Mouse (Mus musculus) heart, embryonic 12.5 days (tissue): Measurements from ENCODE around the gene Gnai3. TPM values are rescaled to one million over a fixed set of nuclear protein-coding genes. Genes with fewer than 3 reads are reported as not detected.

Source experiments
- ATAC-seq: fragments of 200-750 bp; cut with Nextera tagmentation; 2 replicates; pipeline ENCODE4 v1.8.0; 2017; ENCODE audit warnings: moderate TSS enrichment, moderate library complexity; ENCODE audit not compliant: insufficient number of reproducible peaks, low FRiP score
- H3K27ac ChIP-seq: fragments of 300-500 bp; sonication (generic); 2 replicates; pipeline ENCODE4 v1.5.1; 2016; ENCODE audit warnings: mild to moderate bottlenecking, moderate library complexity; ENCODE audit not compliant: poor library complexity, severe bottlenecking
- H3K27me3 ChIP-seq: fragments of 300-500 bp; sonication (generic); replicated peaks from 2 replicates; pipeline ENCODE4 v1.6.1; 2016; ENCODE audit warnings: mild to moderate bottlenecking, moderate library complexity
- H3K36me3 ChIP-seq: fragments of 300-500 bp; sonication (generic); 2 replicates; pipeline ENCODE4 v1.6.1; 2016; ENCODE audit warnings: mild to moderate bottlenecking, moderate library complexity
- H3K4me1 ChIP-seq: fragments of 300-500 bp; sonication (generic); replicated peaks from 2 replicates; pipeline ENCODE4 v1.6.1; 2016; ENCODE audit warnings: mild to moderate bottlenecking
- H3K4me2 ChIP-seq: fragments of 300-500 bp; sonication (generic); 2 replicates; pipeline ENCODE4 v1.6.1; 2016; ENCODE audit warnings: mild to moderate bottlenecking, moderate library complexity
- H3K4me3 ChIP-seq: fragments of 300-500 bp; sonication (generic); 2 replicates; pipeline ENCODE4 v1.5.1; 2016; ENCODE audit warnings: mild to moderate bottlenecking
- H3K9ac ChIP-seq: fragments of 300-500 bp; sonication (generic); 2 replicates; pipeline ENCODE4 v1.6.1; 2016; ENCODE audit warnings: mild to moderate bottlenecking, moderate library complexity
- H3K9me3 ChIP-seq: fragments of 300-500 bp; sonication (generic); replicated peaks from 2 replicates; pipeline ENCODE4 v1.6.1; 2016; ENCODE audit warnings: mild to moderate bottlenecking, moderate library complexity
- WGBS: fragments of 180-500 bp; shearing (Covaris S2); methylation state at CpG from one replicate; pipeline ENCODE4 v1.1.7; 2016; 5-methylcytosine and 5-hydroxymethylcytosine counted together
- polyA plus RNA-seq: library from polyadenylated mRNA; unstranded; fragments of >200 nt; fragmentation: Nextera tagmentation; extraction: Ambion mirVana; gene quantifications from 2 replicates; pipeline ENCODE4 v1.2.1, GENCODE M21; 2016

Gene Gnai3
- polyA plus RNA-seq, 1 experiment from 2014 or later: 97.0 TPM

DNA sequence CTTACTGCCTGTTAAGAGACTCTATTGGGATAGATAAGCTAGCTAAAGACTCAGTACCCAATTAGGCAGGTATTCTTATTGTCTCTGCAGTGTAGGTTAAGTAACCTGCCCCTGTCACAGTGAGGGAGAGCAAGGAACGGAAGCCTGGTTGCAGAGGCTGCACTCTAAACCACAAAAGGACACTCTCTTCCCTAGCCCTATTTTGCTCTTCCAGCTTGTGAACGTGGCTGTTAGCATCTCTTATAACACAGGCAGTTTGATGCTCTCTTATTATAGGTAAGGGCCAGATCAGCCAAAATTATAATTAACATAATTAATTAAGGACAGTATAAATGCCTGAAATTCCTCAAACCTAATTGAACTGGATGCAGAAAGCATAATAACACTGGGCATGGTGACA is 34.6 kb upstream of the Gnai3 start:
- Histone ChIP-seq H3K4me3 (no peak overlapping the region), H3K27me3 (peaks cover 15% of the 10 kb centered on the region), H3K36me3 (no peaks in the 10 kb centered on the region), H3K9ac (no peak overlapping the region), H3K4me2 (no peak overlapping the region), H3K9me3 (no peaks in the 10 kb centered on the region), H3K27ac (no peak overlapping the region), H3K4me1 (0 out of 2 replicates have a peak, but pooled peaks cover 2% of the 10 kb centered on the region)
- no peak for ATAC-seq
- WGBS: 51% methylated on average over 2 of the region's 2 CpGs

DNA sequence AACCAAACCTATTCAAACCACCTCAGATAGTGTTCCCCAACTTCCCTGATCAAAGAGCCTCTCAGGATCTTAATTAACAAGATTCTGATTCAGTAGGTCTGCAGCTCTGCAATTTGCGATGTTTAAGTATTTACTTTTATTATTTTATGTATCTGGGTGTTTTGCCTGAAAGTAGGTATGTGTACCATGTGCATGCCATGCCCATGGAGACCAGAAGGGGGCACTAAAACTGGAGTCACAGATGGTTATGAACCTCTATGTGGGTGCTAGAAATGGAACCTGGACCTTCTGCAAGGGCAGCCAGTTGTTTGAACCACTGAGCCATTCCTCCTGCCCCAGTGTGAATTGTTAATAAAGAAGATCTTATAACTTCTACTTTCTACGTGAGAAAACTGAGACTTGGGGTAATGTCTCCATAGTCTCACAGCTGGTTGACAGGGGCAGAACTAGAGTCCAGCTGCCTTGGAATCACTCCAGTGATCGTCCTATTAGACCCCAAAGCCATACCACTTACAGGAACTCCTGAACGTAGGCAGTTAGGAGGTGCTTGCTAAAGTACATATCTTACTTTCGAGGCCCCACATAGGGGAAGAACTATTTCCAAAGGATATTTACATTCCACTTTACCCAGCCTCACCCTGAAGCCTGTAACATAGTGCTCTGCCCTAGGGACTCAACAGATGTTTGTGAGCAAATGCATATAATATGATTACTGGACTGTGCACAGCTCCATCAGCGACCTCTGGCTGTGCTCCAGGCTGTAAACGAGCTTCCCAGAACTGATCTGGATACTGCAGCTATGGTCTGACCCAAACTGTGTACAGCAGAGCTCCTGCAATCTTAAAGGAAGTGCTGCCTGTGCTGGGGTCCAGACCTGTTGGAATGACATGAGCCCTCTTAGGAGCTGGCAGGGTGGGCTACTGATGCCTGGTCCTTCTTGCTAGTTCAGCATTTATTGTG is 33.1 kb upstream of the Gnai3 start:
- Histone ChIP-seq H3K4me1 (peaks cover 10% of the 10 kb centered on the region), H3K4me3 (no peak overlapping the region), H3K27me3 (peaks cover 20% of the 10 kb centered on the region; the same call in 1 of the 2 replicates), H3K36me3 (no peaks in the 10 kb centered on the region), H3K9me3 (no peaks in the 10 kb centered on the region), H3K27ac (no peak overlapping the region), H3K4me2 (no peak overlapping the region), H3K9ac (no peak overlapping the region)
- WGBS: 76% methylated on average over 7 of the region's 7 CpGs
- no peak for ATAC-seq

- Histone ChIP-seq H3K4me1 (peaks cover 10% of the 10 kb centered on the region), H3K4me2 (peak overlapping the region; percentile 38), H3K36me3 (no peaks in the 10 kb centered on the region), H3K27ac (no peak overlapping the region), H3K9me3 (no peaks in the 10 kb centered on the region), H3K4me3 (0 out of 2 replicates have a peak overlapping the region, but pooled peaks have one; percentile 3), H3K9ac (peak overlapping the region; percentile 56; the same call in 1 of the 2 replicates), H3K27me3 (peaks cover 18% of the 10 kb centered on the region; the same call in 1 of the 2 replicates)
- WGBS: 21% methylated on average over 14 of the region's 14 CpGs
- no peak for ATAC-seq
Measured at GRCm38 (mm10) chr3:108174672-108175531, 29.0 kb upstream of the Gnai3 start.

- 40% methylated on average over 3 of the region's 3 CpGs for WGBS
- Histone ChIP-seq H3K4me1 (peaks cover 5% of the 10 kb centered on the region), H3K27ac (no peak overlapping the region), H3K9me3 (no peaks in the 10 kb centered on the region), H3K9ac (no peak overlapping the region), H3K27me3 (peaks cover 21% of the 10 kb centered on the region; the same call in 1 of the 2 replicates), H3K4me3 (no peak overlapping the region), H3K4me2 (no peak overlapping the region), H3K36me3 (no peaks in the 10 kb centered on the region)
- no peak for ATAC-seq
Measured at GRCm38 (mm10) chr3:108169199-108169598, 23.3 kb upstream of the Gnai3 start.

GRCm38 (mm10) chr3:108167499-108167898 is 21.6 kb upstream of the Gnai3 start:
- Histone ChIP-seq H3K9ac (no peak overlapping the region), H3K27ac (no peak overlapping the region), H3K27me3 (peaks cover 19% of the 10 kb centered on the region; the same call in 1 of the 2 replicates), H3K4me3 (no peak overlapping the region), H3K36me3 (no peaks in the 10 kb centered on the region), H3K4me1 (peaks cover 5% of the 10 kb centered on the region), H3K9me3 (no peaks in the 10 kb centered on the region), H3K4me2 (no peak overlapping the region)
- 56% methylated on average over 14 of the region's 14 CpGs for WGBS
- no peak for ATAC-seq

- Histone ChIP-seq H3K4me2 (no peak overlapping the region), H3K9ac (0 out of 2 replicates have a peak overlapping the region, but pooled peaks have one; percentile 25), H3K4me3 (no peak overlapping the region), H3K27me3 (peaks cover 19% of the 10 kb centered on the region; the same call in 1 of the 2 replicates), H3K27ac (no peak overlapping the region), H3K36me3 (no peaks in the 10 kb centered on the region), H3K9me3 (no peaks in the 10 kb centered on the region), H3K4me1 (peaks cover 5% of the 10 kb centered on the region)
- WGBS: 28% methylated on average over 10 of the region's 11 CpGs
- no peak for ATAC-seq
Measured at GRCm38 (mm10) chr3:108166486-108167211, 20.7 kb upstream of the Gnai3 start.

DNA sequence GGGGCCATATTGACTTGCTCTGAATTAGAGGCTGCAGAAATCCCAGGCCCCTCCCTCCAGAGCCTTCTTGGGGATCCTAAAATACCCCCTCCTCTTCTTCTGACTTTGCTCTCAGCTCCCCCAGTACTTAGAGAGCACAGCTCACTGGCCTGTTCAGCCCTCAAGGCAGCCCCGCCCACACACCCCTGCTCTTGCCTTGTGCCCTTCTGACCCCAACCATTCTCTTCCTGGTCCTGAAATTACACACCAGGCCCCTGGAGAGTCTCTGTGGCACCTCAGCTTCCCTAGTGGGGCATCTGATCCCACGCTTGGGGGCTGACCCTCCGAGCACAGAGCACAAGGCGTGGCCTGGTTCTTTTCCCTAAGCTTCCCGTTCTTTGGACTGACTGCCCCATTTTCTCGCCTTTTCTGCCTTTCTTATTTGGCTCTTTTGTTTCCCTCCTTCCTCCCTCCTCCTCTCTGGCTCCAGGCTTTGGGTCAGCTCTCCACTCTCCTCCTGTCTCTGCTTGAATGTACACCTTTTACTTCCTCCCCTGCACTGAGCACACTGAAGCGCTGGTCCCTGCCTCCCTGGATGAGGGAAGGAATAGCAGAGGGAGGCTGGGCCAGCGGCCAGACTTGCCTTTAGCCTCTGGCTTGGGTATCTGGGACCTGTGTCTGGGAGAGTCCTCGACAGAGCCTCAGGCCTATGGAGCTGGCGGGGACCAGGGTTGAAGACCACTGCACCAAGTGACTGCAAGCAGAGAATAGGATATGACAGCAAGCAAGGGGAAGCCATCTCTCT is 19.8 kb upstream of the Gnai3 start:
- Histone ChIP-seq H3K27ac (no peak overlapping the region), H3K4me1 (peaks cover 5% of the 10 kb centered on the region), H3K4me2 (no peak overlapping the region), H3K36me3 (no peaks in the 10 kb centered on the region), H3K9ac (0 out of 2 replicates have a peak overlapping the region, but pooled peaks have one; percentile 25), H3K4me3 (no peak overlapping the region), H3K27me3 (peaks cover 19% of the 10 kb centered on the region; the same call in 1 of the 2 replicates), H3K9me3 (no peaks in the 10 kb centered on the region)
- no peak for ATAC-seq
- WGBS: 55% methylated on average over 10 of the region's 10 CpGs

DNA sequence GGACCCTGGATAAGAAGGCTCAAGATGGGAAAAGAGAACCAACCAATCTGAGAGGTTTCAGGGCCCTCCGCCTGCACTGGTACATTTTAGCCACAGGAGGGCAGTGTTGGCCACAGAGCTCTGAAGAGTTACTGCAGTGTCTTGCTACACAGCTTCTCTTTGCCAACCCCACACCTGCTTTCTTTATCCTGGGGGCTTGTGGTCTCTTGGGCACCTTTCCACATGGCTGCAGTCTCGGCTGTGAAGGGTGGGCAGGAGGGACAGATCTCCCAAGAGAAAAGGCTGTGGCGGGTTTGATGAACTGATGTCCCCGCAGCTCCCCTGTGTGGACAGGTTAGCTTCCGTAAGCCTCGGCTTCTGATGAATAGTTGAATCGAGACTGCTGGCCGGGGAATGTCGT is 18.9 kb upstream of the Gnai3 start:
- 0 out of 2 replicates have a peak, but pooled peaks have one; percentile 46 for ATAC-seq
- peaks cover 7% of the 10 kb centered on the region for H3K4me1 ChIP-seq
- H3K4me2 ChIP-seq: peak overlapping the region; percentile 26; the same call in 1 of the 2 replicates
- no peak overlapping the region for H3K4me3 ChIP-seq
- H3K27ac ChIP-seq: no peak overlapping the region
- no peaks in the 10 kb centered on the region for H3K36me3 ChIP-seq
- no peak overlapping the region for H3K9ac ChIP-seq
- WGBS: 30% methylated on average over 9 of the region's 9 CpGs
- peaks cover 19% of the 10 kb centered on the region; the same call in 1 of the 2 replicates for H3K27me3 ChIP-seq
- H3K9me3 ChIP-seq: no peaks in the 10 kb centered on the region

DNA sequence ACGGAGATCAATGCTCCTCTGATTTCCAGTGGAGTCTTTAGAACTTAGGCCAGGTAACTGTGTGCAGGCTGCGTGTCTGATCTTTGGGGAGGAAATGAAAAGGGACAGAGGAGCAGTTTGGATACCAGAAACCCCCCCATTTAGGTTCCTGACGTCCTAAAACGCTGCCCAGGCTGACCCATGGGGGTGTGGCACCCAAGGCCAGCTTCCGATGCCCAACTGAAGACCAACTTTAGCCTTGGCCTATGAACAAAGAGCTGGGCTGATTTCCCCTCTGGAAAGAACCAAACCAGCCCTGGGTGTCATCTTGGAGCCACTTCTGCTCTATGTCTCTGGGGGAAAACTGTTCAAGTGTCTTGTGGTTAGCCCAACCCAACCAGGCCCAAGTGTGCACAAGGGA is 18.1 kb upstream of the Gnai3 start:
- Histone ChIP-seq H3K27ac (no peak overlapping the region), H3K4me1 (peaks cover 14% of the 10 kb centered on the region), H3K36me3 (no peaks in the 10 kb centered on the region), H3K4me3 (no peak overlapping the region), H3K27me3 (peaks cover 19% of the 10 kb centered on the region; the same call in 1 of the 2 replicates), H3K4me2 (no peak overlapping the region), H3K9me3 (no peaks in the 10 kb centered on the region), H3K9ac (no peak overlapping the region)
- whole genome bisulfite sequencing: 55% methylated on average over 5 of the region's 5 CpGs
- no peak for ATAC-seq
